Mouse (Mus musculus) adrenal gland, postnatal 14 days (tissue): ENCODE data around the gene Capn3. TPM values are rescaled to one million over a fixed set of nuclear protein-coding genes. Genes with fewer than 3 reads are reported as not detected.

Experiments
- DNase-seq: peaks from one replicate; pipeline ENCODE4 v3.0.0; 2021; ENCODE audit warnings: mixed read lengths
- total RNA-seq: library from RNA; stranded (reverse); gene quantifications from 2 replicates; pipeline ENCODE4 v1.2.3, GENCODE M21; 2021

Capn3 gene
- total RNA-seq, 1 experiment from 2014 or later = 0.52 TPM

DNA sequence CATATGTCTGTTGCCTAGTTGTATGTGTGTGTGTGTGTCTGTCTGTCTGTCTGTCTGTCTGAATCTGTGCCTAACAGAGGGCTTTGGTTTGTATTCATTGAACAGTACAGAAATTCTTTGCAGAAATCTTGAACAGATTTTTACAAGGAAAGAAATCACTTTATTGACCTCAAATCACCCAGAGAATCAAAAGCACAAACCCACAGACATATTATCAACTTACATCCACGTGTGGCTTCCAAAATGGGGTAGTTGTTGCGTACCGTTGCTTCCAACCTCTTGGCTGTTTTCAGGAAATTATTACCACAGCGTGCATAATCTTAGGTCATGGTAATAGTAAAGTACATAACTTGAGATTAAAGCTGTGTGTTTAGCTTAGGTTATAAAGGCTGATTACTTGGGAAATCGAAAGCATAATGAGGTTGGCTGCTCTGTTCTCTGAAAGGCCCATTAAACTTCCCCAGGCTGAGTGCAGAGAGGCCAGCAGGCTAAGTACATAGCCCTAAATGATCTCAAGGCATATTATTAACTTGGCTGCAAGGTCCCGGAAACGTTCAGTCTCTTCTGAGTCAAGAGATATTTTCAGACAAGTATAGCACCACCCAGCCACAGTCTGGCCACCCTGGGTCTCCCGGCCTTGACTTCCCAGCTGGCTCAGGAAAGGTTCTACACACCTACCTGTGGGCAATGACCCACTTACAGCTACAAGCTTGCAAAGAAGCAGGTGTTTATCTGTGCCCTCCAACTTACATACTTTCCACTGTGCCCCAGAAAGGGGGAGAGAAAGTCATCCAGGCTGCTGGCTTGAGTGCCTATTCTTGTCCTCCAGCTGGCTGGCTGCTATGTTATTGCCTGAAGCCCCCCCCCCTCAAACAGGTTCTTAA, 26.9 kb downstream of the Capn3 start:
- no peak for DNase-seq

DNA sequence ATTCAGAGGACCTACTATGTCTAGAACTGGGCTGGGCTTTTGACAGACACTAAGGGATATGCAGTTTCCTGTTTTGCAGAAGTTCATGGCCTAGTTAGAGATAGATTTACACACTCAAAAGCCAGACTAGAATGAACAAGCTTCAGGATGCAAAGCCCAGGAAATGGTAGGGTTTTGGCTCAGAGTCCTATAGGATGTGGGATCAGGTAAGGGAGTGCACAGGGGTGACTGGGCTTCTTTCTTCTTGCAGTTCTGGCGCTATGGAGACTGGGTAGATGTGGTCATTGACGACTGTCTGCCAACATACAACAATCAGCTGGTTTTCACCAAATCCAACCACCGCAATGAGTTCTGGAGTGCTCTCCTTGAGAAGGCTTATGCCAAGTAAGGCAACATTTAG, 28.4 kb downstream of the Capn3 start:
- DNase-seq = no peak

DNA sequence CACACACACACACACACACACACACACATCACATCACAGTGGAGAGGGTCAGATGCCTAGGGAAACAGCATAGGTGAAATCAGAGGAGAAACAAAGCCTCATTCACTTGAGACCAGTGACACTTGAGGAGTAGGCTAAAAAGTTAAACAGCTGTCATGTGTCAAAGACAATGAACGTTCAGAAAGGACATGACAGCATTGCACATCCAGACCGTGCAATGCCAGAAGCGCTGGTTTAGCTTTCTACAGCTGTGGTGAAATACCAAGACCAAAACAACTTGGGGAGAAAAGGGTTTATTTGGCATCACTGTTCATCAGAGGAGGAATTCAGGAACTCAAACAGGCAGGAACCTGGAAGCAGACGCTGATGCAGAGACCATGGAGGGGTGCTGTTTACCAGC, 37.4 kb downstream of the Capn3 start:
- DNase-seq = no peak

DNA sequence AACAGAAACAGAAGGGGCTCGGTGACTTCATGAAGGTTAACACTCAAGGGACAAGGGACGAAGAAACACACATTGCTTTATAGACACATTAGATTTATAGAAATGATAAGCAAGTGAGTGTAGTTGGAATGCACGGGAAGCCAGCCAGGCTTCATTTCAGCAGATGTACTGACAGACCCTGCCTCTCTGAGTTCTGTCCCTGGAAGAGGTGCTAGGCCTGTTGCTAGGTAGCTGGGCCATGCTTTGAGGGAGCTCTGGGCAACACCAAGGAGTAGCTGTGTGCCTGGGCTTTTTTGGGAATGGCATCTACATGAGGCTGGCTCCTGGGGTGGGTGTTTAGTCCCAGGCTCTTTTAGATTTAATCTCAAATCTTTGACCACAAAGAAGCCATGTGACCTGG, 40.7 kb downstream of the Capn3 start:
- DNase-seq = no peak

DNA sequence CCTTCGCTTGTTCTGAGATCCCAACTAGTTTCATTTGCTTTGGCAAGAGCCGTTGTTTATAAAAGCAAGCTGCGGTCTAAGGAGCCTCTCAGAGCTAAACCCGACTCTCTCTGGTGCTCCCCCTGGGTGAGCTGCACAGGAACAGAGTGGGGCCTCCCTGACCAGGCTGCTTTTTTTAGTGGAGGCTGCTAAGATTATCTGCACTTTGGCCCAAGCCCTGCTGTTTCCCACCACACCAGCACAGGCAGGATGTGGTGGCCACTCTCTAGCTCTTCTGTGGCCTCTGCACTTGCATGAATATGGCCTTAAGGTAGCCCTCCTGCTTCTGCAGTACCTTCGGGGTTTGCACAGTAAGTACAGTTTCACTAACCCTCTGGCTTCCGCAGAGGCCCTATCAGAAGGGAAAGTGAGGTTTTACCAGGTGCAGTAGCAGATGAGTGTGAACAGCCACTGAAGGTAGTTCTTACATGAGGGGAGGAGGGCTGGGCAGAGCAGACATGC, 44.2 kb downstream of the Capn3 start:
- no peak for DNase-seq

DNA sequence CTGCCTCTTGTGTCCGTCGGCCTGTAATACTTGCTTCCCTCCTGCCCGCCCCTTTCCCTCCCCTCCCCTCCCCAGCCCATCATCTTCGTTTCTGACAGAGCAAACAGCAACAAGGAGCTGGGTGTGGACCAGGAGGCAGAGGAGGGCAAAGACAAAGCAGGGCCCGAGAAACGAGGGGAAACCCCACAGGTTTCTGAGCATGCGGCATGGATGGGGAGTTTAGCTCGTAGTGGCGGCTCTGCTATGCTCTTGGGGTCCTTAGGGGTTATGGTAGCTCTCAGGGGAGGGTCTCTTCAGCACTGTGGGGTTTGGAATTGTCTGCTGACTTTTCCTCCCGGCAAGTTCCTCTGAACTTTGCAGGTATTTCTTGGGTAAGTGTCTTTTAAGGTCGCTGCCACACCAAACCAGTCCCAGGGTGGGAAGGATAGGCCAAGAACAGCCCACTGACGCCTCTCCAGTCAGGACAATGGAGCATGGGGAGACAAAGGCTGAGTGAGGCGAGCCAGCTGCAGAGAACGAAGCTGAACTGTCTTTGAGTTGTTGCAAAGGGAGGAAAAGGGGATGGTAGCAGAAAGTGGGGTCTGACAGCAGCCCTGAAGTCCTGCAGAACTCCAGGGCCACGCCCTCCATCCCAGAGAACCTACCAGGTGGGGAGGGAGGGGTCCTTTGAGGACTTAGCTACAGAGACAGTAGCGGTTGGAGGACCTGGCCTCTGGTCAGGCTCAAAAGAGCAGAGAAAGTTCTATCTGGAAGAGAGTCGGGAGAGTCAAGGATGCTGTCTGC, 45.5 kb downstream of the Capn3 start:
- DNase-seq = no peak

DNA sequence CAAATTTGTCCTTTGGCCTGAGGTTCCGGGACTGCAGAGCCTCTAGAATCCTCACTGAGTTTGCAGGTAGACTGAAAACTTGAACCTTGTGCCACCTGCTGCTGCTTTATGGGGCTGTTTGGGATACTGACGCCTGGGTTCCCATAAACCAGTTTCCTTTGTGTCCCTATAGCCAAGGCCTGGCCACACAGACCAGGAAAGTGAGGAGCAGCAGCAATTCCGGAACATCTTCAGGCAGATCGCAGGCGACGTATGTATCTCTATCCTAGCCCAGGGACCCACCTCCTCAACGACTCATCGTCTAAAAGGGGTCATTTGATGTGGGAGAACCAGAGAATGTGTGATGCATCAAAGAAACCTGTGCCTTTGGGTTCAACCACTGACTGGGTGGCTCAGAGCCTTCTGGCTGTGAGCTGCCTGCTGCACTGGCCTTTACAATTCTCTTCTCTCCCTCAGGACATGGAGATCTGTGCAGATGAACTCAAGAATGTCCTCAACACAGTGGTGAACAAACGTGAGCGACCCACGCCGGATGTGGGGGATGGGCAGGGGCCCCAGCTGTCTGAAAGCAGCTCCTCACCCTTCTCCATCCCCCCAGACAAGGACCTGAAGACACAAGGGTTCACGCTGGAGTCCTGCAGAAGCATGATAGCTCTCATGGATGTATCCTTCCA, 46.2 kb downstream of the Capn3 start:
- DNase-seq = peak; percentile 23

DNA sequence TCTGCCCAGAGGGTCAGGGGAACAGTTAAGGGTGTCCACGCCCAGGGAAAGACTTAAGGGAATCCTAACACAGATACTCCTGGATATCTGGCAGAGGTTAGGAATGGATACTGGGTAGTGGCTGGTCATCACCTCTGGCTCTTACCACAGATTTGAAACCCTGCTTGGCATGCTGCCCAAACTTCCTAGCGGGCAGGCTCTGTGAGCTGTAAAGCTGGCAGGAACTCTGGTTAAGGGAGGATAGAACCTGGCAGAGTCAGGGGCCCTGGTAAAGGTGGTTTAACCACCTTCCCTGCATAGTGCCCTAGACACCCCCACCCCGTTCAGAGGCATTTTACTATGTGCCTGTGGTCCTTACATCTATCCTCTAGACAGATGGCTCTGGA, 46.8 kb downstream of the Capn3 start:
- peak; percentile 66 for DNase-seq

DNA sequence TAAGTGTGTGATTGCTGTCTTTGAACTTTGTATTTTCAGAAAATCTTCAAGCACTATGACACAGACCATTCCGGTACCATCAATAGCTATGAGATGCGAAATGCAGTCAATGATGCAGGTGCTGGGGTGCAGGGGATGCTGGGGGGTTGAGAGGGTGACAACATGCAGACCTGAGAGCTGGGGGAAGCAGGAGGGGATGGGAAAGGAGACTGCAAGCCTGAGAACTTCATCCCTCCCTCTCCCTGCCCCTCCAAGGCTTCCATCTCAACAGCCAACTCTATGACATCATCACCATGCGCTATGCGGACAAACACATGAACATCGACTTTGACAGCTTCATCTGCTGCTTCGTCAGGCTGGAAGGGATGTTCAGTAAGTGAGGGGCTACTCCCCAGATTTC, 47.3 kb downstream of the Capn3 start:
- DNase-seq = no peak

DNA sequence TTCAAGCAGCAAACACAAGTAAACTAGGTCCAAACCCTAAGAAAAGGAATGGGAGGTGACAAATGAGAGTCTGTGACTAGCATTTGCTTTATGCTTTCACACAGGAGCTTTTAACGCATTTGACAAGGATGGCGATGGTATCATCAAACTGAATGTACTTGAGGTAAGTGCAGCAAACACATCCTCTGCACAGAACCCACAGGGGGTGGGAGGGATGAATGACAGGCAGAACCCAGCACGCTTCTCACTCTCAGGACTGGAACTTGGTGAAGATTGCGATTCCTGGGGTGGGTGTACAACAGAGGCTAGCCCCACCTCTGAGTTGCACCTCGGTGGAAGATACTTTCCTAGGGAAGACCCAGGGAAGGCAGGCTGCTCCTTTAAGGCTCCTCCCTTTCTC, 48.2 kb downstream of the Capn3 start:
- DNase-seq = no peak

DNA sequence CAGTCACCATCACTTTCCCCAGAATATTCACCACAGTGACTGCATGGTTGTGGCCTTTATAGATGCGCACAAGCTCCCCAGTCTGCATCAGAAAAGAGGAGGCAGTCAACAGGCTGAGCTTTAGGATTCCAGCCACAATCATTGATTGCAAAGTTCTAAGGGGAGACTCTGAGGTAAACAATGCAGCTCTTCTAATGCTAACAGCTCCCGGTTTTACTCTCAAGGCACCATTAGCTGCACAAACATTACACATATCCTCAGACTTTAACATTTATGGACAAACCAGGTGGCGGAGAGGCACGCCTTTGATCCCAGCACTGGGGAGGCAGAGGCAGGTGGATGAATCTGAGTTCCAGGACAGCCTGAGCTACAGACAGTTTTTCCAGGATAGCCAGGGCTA, 58.4 kb downstream of the Capn3 start:
- DNase-seq = no peak

DNA sequence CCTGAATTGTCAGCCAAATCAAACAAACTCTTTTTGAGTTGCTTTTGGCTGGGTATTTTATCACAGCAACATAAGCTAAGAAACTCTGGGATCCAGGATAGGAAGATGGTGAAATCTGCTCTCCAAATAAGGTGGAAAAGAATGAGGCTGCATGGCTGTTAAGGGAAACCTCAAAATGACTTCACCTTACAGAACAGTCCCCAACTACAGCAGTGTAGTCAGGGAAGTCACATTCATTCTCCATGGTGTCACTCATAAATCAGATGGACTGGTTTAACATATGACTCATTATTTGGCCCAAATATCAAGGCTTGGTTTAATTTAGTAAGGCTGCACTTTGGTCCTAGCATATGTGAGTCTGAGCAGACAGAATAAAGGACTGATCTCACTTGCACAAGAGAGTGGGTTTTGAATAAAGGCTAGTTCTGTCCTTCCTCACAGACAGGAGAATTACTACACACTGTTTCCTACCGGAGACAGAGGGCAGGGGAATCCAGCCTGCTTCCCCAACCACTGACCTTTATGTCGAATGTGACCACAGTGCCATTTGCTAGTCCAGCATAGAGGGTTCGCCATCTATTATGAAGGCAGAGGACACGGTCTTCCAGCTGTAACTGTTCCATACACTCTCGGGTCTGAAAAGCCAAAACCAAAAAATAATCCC, 62.9 kb downstream of the Capn3 start:
- peak; percentile 17 for DNase-seq

DNA sequence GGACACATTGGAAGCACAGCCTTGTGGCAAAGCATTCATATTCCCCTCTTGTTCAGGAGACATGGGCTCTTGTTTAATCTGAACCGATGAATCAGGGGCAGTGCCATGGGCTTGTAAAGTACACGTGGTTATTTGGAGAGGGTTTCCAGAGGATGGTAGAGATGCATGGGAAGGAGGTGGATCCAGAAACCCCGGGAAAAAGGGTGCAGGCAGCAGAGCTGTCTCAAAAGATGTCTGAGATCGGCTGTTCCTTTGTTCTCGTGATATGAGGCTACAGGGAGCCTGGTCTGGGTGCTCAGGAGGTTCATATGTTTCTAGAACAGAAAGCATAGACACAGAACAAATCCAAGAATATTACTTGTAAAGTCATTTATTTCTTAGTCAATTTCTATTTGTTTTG, 71.0 kb downstream of the Capn3 start:
- DNase-seq = no peak

DNA sequence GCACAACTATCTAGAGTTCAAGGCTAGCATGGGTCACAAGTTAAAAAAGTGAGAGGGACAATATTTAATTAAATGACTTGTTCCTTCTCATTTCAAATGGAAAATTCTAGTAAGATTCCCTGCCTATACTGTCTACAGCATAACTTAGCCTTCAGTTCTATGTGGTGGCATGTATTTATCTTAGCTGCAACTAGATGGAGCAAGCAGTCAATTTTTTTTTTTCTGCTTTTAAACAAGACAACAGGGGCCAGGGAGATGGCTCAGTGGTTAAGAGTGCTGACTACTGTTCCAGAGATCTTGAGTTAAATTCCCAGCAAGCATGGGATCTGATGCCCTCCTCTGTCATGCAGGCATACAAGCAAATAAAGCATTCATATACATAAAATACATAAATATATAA, 73.7 kb downstream of the Capn3 start:
- DNase-seq = no peak

DNA sequence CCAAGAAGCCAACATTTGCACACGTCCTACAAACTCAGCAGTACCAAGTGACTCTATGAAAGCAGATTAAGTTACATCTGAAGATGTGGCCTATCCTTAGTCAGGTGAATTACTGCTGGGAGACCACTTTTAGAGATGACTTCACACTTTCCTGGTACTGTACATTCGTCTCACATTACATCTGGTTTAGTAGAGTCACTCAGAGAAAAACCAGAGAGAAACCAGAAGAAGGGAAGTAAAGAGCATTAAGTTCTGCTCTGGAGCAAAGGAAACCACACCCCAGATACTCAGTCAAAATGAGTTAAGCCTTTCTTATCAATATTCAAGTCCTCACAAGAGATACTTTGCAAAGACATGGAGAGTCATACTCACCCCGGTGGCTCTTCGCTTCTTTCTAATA, 75.4 kb downstream of the Capn3 start:
- DNase-seq = no peak

DNA sequence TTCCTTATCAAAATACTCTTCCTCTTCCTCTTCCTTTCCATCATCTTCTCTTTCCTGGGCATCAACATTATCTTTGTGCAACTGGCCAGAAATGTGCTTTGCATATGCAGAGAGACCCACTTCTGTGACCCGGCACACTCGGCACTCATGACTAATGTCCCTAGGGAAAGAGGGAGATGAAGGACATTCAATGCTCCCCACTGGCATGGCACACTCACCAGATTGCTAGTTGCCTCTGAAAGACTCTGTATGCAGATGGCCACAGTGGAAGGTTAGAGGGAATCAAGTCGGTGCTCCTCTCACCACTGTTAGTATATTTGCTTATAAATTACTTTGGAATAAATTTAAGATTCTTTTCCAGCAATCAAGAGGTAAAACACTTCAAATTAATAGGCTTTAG, 83.5 kb downstream of the Capn3 start:
- DNase-seq = peak; percentile 26

DNA sequence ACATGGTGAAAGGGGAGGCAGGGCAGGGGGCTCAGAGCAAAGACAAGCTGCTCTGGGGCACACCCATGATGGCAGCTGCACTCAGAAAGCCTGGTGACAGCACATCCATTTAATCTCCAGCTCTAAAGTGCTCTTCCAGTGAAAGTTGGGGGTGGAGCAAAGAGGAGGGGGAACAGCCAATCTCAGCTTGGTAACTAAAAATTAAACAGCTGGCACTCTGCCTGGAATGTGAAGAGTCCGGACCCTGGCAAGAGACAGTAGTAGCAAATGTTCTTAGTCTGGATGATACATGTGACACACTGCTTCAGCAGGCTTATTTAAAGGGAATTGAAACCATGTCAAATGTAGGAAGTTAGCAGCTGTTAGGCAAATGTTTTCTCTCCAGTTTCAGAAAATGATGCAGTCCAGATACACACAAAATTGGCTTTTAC, 84.0 kb downstream of the Capn3 start:
- DNase-seq = peak; percentile 77

DNA sequence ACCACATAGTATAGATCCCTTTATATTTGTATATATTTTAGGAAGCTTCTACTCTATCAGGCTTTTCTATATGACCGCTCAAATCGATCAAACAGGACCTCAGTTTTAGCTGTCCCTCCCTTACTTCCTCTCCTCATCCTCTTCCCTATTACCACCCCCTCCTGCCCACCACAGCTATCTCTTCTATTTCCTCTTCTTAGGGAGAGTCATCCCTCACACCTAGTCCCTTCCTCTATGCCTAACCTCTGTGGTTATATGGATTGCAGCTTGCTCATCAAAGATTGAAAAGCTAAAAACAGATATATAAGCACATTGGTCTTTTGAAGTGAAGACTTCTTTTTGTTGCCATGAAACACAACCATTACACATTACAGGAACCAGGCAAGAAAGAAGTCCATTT, 88.9 kb downstream of the Capn3 start:
- no peak for DNase-seq
